Mouse (Mus musculus): ENCODE data around the gene Gm21969.

DNA sequence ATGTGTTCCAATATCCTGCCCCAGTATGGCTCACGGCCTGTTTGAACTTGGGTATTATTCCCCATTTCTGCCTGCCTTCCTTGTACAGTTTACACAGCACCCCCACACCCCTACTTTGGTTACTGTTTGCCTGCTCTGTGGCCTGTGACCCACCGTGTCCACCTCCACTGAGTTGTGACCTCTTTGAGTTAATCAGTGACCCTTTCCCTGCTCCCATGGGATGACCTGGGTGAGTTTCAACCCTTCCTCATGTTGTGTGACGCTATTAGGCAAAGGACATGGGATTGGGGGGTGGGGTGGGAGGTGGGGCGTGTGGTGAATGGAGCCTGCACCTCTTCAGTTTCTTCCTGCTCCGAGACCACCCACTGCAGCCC, 21.1 kb downstream of the Gm21969 start:
- TF ChIP-seq POLR2A (IDR thresholded peaks at IDR 0.05; ENCODE audit: low read depth, low read length): no peak
- TF ChIP-seq CTCF (IDR thresholded peaks at IDR 0.05; ENCODE audit: extremely low read depth, insufficient read length, insufficient replicate concordance, low read depth, low read length): no peak

Data from small intestine, adult 2 months (tissue).